Mouse (Mus musculus) E14TG2a.4 (cell line): ENCODE results near the gene Casc3.

Experiments used
- H3K27me3 ChIP-seq: 2 replicates; pipeline ENCODE4 v1.6.1; 2014; ENCODE audit warnings: low read length, control low read depth; ENCODE audit not compliant: insufficient read depth
- H3K36me3 ChIP-seq: 2 replicates; pipeline ENCODE4 v1.6.1; 2014; ENCODE audit warnings: low read length, control low read depth; ENCODE audit not compliant: insufficient read depth
- H3K4me1 ChIP-seq: replicated peaks from 2 replicates; pipeline ENCODE4 v1.6.1; 2014; ENCODE audit warnings: low read depth, low read length, control low read depth
- H3K4me3 ChIP-seq: replicated peaks from 2 replicates; pipeline ENCODE4 v1.5.1; 2014; ENCODE audit warnings: mild to moderate bottlenecking, low read length
- H3K9me3 ChIP-seq: 2 replicates; pipeline ENCODE4 v1.6.1; 2014; ENCODE audit warnings: low read length, control low read depth
- CTCF ChIP-seq: conservative IDR thresholded peaks from 2 replicates; pipeline ENCODE4 v1.5.1; 2014; ENCODE audit warnings: low read length
- NANOG ChIP-seq: IDR thresholded peaks from 2 replicates; pipeline ENCODE4 v1.6.1; 2014; ENCODE audit warnings: borderline replicate concordance, low read length, mixed read lengths
- POU5F1 ChIP-seq: IDR thresholded peaks from 2 replicates; pipeline ENCODE4 v1.6.1; 2014; ENCODE audit warnings: low read length, borderline replicate concordance

Gene Casc3

DNA sequence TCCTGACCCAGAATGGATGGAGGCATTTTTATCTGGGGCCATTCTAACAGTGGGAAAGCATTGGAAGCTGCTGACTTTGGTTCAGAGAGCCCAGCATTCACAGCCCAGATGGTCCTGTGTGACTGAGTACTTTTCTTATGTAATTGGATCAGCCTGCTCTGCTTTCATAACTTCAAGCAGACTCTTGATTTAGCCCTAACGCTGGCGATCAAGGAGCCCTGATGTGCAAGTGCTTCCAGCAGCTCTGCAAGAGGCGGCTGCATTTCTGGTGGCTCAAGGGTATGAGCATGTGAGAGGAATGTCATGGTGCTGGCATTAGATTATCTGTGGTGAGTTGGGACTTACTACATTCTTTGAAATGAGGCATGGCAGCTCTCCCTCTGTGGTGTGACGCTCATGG lies 67.3 kb downstream of the Casc3 start:
- H3K4me3 ChIP-seq = no peak overlapping the region
- H3K27me3 ChIP-seq = no peaks in the 10 kb centered on the region
- TF ChIP-seq CTCF = no peak
- TF ChIP-seq NANOG = no peak
- no peaks in the 10 kb centered on the region for H3K9me3 ChIP-seq
- peaks cover 37% of the 10 kb centered on the region for H3K36me3 ChIP-seq
- H3K4me1 ChIP-seq = peaks cover 34% of the 10 kb centered on the region

DNA sequence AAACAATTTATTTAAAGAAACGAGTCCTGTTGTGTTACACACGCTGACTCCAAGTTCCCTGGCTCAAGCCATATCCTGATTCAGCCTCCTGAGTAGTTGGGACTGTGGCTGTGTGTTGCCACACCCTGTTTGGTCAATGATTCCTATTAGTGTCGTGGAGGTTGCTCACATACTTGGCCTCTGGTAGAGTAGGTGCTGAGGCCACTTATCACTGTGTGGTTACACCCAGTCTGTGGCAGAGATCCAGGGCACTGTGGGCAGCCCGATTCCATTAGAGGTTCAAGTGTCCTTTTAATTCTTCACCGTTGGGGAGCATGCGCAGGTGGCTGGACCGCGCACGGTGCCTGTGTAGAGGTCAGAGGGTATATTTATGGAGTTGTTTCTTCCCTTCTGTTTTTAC lies 69.2 kb downstream of the Casc3 start:
- H3K4me3 ChIP-seq = no peak overlapping the region
- peaks cover 28% of the 10 kb centered on the region; the same call in 1 of the 2 replicates for H3K36me3 ChIP-seq
- peaks cover 33% of the 10 kb centered on the region for H3K4me1 ChIP-seq
- H3K9me3 ChIP-seq = no peaks in the 10 kb centered on the region
- TF ChIP-seq POU5F1 = no peak
- no peak for TF ChIP-seq NANOG
- TF ChIP-seq CTCF = no peak
- H3K27me3 ChIP-seq = no peaks in the 10 kb centered on the region

DNA sequence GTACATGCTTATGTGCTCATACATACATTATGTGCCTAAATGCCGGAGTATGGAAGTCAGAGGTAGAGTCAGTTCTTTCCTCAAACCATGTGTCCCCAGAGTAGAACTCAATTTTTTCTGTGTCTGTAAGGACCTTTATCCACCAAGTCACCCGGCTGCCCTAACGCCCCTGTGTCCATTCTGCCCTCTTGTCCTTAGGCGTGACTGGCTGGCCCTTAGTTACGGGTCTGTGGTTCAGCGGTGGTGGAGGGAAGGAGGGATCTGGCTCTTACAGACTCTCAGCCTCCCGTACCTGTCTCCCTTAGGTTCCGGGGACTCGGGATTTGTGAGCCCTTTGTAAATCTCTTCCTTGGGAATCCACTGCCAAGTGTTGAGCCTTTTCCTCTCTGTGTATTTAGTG lies 72.3 kb downstream of the Casc3 start:
- Histone ChIP-seq H3K9me3 (no peaks in the 10 kb centered on the region), H3K36me3 (peaks cover 9% of the 10 kb centered on the region; the same call in 1 of the 2 replicates), H3K4me1 (peaks cover 27% of the 10 kb centered on the region), H3K27me3 (no peaks in the 10 kb centered on the region), H3K4me3 (no peak overlapping the region)
- no peak for TF ChIP-seq CTCF
- no peak for TF ChIP-seq NANOG
- TF ChIP-seq POU5F1 = no peak
